Mouse (Mus musculus) lung, adult 2 months (tissue): ENCODE data around the gene Rnf7.

Experiments
- CTCF ChIP-seq: fragments of 200-500 bp; IDR thresholded peaks from 2 replicates; pipeline ENCODE4 v1.5.1; 2011; ENCODE audit warnings: mild to moderate bottlenecking, low read length, control low read depth; ENCODE audit not compliant: insufficient read depth
- POLR2A ChIP-seq: fragments of 200-500 bp; IDR thresholded peaks from 2 replicates; pipeline ENCODE4 v1.6.1; 2011; ENCODE audit warnings: low read depth, mild to moderate bottlenecking, control low read depth, low read length, borderline replicate concordance; ENCODE audit errors: extremely low read depth

GRCm38 (mm10) chr9:96463708-96464107, 14.8 kb downstream of the Rnf7 start:
- TF ChIP-seq CTCF = no peak
- TF ChIP-seq POLR2A = no peak
